Mouse (Mus musculus) lung, postnatal 0 days (tissue): ENCODE measurements around the gene Gm10972. TPM values are rescaled to one million over a fixed set of nuclear protein-coding genes. Genes with fewer than 3 reads are reported as not detected.
"Not testable (repeated sequence)": the region's sequence is repeated elsewhere in the genome, so short reads cannot be mapped to it uniquely, and the experiment has no call there.

Experiments used
- ATAC-seq: fragments of 200-750 bp; cut with Nextera tagmentation; 2 replicates; pipeline ENCODE4 v1.8.0; 2017; ENCODE audit warnings: moderate library complexity
- DNase-seq: peaks from one replicate; pipeline ENCODE4 v3.0.0-alpha.2; 2016; ENCODE audit warnings: low spot score
- H3K27ac ChIP-seq: fragments of 300-500 bp; sonication (generic); 2 replicates; pipeline ENCODE4 v1.5.1; 2014; ENCODE audit warnings: antibody characterized with exemption, mild to moderate bottlenecking, low read length, mixed read lengths
- H3K27me3 ChIP-seq: fragments of 300-500 bp; sonication (generic); replicated peaks from 2 replicates; pipeline ENCODE4 v1.6.1; 2014; ENCODE audit warnings: low read length, mixed read lengths; ENCODE audit not compliant: insufficient read depth
- H3K36me3 ChIP-seq: fragments of 300-500 bp; sonication (generic); 2 replicates; pipeline ENCODE4 v1.6.1; 2014; ENCODE audit warnings: low read length, mixed read lengths; ENCODE audit not compliant: insufficient read depth
- H3K4me1 ChIP-seq: fragments of 300-500 bp; sonication (generic); 2 replicates; pipeline ENCODE4 v1.6.1; 2014; ENCODE audit warnings: antibody characterized with exemption, low read depth, low read length, mixed read lengths; ENCODE audit not compliant: insufficient read depth
- H3K4me2 ChIP-seq: fragments of 300-500 bp; sonication (generic); replicated peaks from 2 replicates; pipeline ENCODE4 v1.6.1; 2014; ENCODE audit warnings: low read depth, mild to moderate bottlenecking, low read length, moderate library complexity, mixed read lengths
- H3K4me3 ChIP-seq: fragments of 300-500 bp; sonication (generic); 2 replicates; pipeline ENCODE4 v1.5.1; 2014; ENCODE audit warnings: low read depth, low read length
- H3K9ac ChIP-seq: fragments of 300-500 bp; sonication (generic); replicated peaks from 2 replicates; pipeline ENCODE4 v1.6.1; 2014; ENCODE audit warnings: low read depth, mild to moderate bottlenecking
- H3K9me3 ChIP-seq: fragments of 300-500 bp; sonication (generic); 2 replicates; pipeline ENCODE4 v1.6.1; 2016; ENCODE audit warnings: low read length, mixed read lengths
- CTCF ChIP-seq: IDR thresholded peaks from 2 replicates; pipeline ENCODE4 v1.5.1; 2016; ENCODE audit warnings: antibody characterized with exemption, mild to moderate bottlenecking
- EP300 ChIP-seq: IDR thresholded peaks from 2 replicates; pipeline ENCODE4 v1.6.1; 2016; ENCODE audit warnings: antibody characterized with exemption, mild to moderate bottlenecking, control low read depth
- WGBS: fragments of 180-500 bp; shearing (Covaris S2); extraction: QIAGEN DNeasy Blood & Tissue Kit; methylation state at CpG from one replicate; pipeline ENCODE4 v1.1.7; 2014; 5-methylcytosine and 5-hydroxymethylcytosine counted together
- polyA plus RNA-seq: library from polyadenylated mRNA; unstranded; fragments of >200 nt; fragmentation: Nextera tagmentation; extraction: Ambion mirVana; gene quantifications from 2 replicates; pipeline ENCODE4 v1.2.1, GENCODE M21; 2015

Gene Gm10972
- polyA plus RNA-seq, 1 experiment from 2014 or later: not detected

DNA sequence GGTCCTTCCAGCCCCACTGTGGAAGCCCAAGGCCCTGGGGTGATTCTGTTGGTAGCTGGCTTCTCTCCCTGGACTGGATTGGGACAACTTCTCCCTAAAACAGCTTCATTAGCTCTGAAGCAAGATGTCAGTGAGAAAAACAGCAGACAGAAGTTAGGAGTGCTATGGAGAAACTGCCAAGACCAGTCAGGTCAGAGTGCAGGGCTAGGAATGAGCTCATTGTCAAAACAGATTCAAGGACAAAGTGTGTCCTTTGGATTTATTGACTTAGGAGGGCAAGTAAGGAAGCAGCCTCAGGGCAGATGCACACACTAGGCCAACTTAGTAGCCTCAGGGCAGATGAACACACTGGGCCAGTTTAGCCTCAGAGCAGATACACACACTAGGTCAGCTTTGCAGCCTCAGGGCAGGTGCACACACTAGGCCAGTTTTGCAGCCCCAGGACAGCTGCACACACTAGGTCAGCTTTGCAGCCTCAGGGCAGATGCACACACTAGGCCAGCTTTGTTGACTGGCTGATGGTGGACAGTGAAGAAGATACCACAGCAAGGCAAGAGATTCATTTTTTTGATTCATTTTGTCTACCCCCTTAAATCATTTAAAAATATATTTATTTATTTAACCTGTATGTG lies 47.8 kb downstream of the Gm10972 start:
- DNase-seq (peak; percentile 9), ATAC-seq (no peak)
- Histone ChIP-seq H3K4me1 (no peaks in the 10 kb centered on the region), H3K9ac (no peak overlapping the region), H3K4me3 (no peak overlapping the region), H3K36me3 (no peaks in the 10 kb centered on the region), H3K27me3 (no peaks in the 10 kb centered on the region), H3K9me3 (no peaks in the 10 kb centered on the region), H3K4me2 (no peak overlapping the region), H3K27ac (no peak overlapping the region)
- TF ChIP-seq EP300 (no peak), CTCF (no peak)

DNA sequence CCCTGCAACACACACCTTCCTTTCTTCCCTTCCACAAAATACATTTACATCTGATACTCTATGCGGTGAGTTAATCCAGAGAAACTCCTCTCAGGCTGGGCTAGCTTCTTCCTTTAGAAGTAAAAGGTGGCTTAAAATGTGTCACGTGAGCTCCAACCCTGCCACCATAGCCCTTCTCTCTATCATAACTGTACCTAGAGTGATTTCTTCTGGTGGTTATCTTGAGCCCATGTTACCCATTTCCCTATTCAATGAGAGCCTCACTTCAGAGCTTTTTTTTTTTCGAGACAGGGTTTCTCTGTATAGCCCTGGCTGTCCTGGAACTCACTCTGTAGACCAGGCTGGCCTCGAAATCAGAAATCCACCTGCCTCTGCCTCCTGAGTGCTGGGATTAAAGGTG lies 48.8 kb downstream of the Gm10972 start:
- not testable (repeated sequence) for ATAC-seq, H3K9ac ChIP-seq, H3K4me1 ChIP-seq, H3K27me3 ChIP-seq, H3K4me3 ChIP-seq, H3K36me3 ChIP-seq, H3K27ac ChIP-seq, H3K4me2 ChIP-seq, DNase-seq, H3K9me3 ChIP-seq
- WGBS: 84% methylated on average over 4 of the region's 4 CpGs

Other genes with a start within 250 kb of the Gm10972 start
- 0.26 and 0.42 TPM in 2 replicates for gene Lingo4, start 244.6 kb upstream of the Gm10972 start, polyA plus RNA-seq
- gene Tdrkh, start 229.8 kb upstream of the Gm10972 start, polyA plus RNA-seq: 2.1 and 4.7 TPM in 2 replicates
- 39.2 and 39.7 TPM in 2 replicates for gene Mrpl9, start 199.8 kb upstream of the Gm10972 start, polyA plus RNA-seq
- gene Oaz3, start 199.2 kb upstream of the Gm10972 start, polyA plus RNA-seq: 0.25 and 0.30 TPM in 2 replicates
- 0.80 and 1.2 TPM in 2 replicates for gene Celf3, start 164.8 kb upstream of the Gm10972 start, polyA plus RNA-seq
- 28.7 and 32.9 TPM in 2 replicates for gene Riiad1, start 162.8 kb upstream of the Gm10972 start, polyA plus RNA-seq
- gene Snx27, start 60.4 kb upstream of the Gm10972 start, polyA plus RNA-seq: 21.5 and 28.3 TPM in 2 replicates
- gene Tuft1, start 15.8 kb downstream of the Gm10972 start, polyA plus RNA-seq: 16.9 and 19.5 TPM in 2 replicates
- gene Selenbp2, start 50.4 kb downstream of the Gm10972 start, polyA plus RNA-seq: 7.8 and 8.5 TPM in 2 replicates
- 29.6 and 37.6 TPM in 2 replicates for gene Cgn, start 143.4 kb downstream of the Gm10972 start, polyA plus RNA-seq
- 6.8 and 8.1 TPM in 2 replicates for gene Pogz, start 194.5 kb downstream of the Gm10972 start, polyA plus RNA-seq
- 234 and 249 TPM in 2 replicates for gene Psmb4, start 243.8 kb downstream of the Gm10972 start, polyA plus RNA-seq